Mouse (Mus musculus) bone marrow, adult 2 months (tissue): ENCODE results near the gene Crybg2.

Source experiments
- CTCF ChIP-seq: fragments of 200-500 bp; IDR thresholded peaks from 2 replicates; pipeline ENCODE4 v1.5.1; 2011; ENCODE audit warnings: low read length, control low read depth; ENCODE audit not compliant: control insufficient read depth, insufficient read depth
- POLR2A ChIP-seq: fragments of 200-500 bp; IDR thresholded peaks from 2 replicates; pipeline ENCODE4 v1.6.1; 2011; ENCODE audit warnings: low read depth, mild to moderate bottlenecking, control low read depth, low read length, borderline replicate concordance; ENCODE audit not compliant: control insufficient read depth

DNA sequence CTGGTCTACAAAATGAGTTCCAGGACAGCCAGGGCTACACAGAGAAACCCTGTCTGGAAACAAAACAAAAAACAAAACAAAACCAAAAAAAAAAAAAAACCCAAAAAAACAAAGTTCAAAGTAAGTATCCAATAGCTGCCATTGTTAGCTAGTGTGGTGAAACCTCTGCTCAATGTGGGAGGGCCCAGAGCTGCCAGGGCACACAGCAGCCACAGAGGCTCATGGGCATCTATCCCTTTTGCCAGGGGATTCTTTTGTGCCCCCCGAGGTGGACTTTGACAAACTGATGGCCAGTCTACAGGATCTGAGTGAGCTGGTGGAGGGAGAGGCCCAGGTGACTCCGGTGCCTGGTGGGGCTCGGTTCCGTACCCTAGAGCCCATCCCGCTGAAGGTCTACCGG lies 62.5 kb downstream of the Crybg2 start:
- TF ChIP-seq CTCF = no peak
- TF ChIP-seq POLR2A = no peak
